Mouse (Mus musculus): Measurements from ENCODE around the gene Ccnb3. TPM values are rescaled to one million over a fixed set of nuclear protein-coding genes. Genes with fewer than 3 reads are reported as not detected.

Gene Ccnb3
- polyA plus RNA-seq (2015; fragmentation: Nextera tagmentation; extraction: Ambion mirVana) = 0.02 and 0.03 TPM in 2 replicates

DNA sequence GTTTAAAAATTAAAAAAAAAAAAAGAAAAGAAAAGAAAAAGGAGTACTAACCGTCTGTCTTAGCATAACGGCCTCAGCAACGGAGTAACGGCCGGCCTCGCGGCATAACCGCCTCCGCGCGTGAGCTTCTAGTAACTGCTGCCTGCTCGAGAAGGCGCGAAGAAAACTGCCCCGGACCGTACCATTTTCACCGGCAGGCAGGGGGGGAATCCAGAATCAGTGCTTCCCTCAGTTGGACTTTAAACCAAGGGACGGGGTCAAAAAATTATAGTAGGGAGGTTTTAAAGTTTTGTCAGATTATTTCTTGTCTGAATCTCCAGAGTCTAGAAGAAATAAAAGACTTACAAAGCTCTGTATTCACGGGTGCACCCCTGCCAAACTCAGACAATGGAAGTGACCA lies at the start of gene Ccnb3:
TSS of gene Ccnb3 (minus strand) at position 101 of the 400 bp plus-strand sequence.

GRCm38 (mm10) chrX:7067219-7067618 lies 25.8 kb upstream of the Ccnb3 start, which contains the start of gene Akap4:
TSS of gene Akap4 (plus strand) at chrX:7067519.

Other genes starting within 250 kb of the Ccnb3 start
- not detected in 2 replicates for gene Akap4, start 25.9 kb upstream of the Ccnb3 start, polyA plus RNA-seq (2015; fragmentation: Nextera tagmentation; extraction: Ambion mirVana)

Data from skeletal muscle tissue, postnatal 0 days (tissue).